Mouse (Mus musculus) right cerebral cortex, postnatal 4 days (tissue): ENCODE results near the gene Msto1.
"Not testable (repeated sequence)": the region's sequence is repeated elsewhere in the genome, so short reads cannot be mapped to it uniquely, and the experiment has no call there.

Experiments
- DNase-seq: peaks from one replicate; pipeline ENCODE4 v3.0.0-alpha.2; 2022

Msto1 gene

GRCm38 (mm10) chr3:88904803-88905202, 9.0 kb downstream of the Msto1 start:
- DNase-seq: no peak

- not testable (repeated sequence) for DNase-seq
Observed at GRCm38 (mm10) chr3:88893011-88893410, 20.8 kb downstream of the Msto1 start.

GRCm38 (mm10) chr3:88882536-88882935, 31.3 kb downstream of the Msto1 start:
- not testable (repeated sequence) for DNase-seq

GRCm38 (mm10) chr3:88868449-88868848, 45.4 kb downstream of the Msto1 start:
- not testable (repeated sequence) for DNase-seq

- not testable (repeated sequence) for DNase-seq
Observed at GRCm38 (mm10) chr3:88867177-88867576, 46.6 kb downstream of the Msto1 start.

GRCm38 (mm10) chr3:88866735-88867134, 47.1 kb downstream of the Msto1 start:
- not testable (repeated sequence) for DNase-seq

- no peak for DNase-seq
Observed at GRCm38 (mm10) chr3:88862129-88862528, 51.7 kb downstream of the Msto1 start.

- DNase-seq: no peak
Observed at GRCm38 (mm10) chr3:88855837-88856236, 58.0 kb downstream of the Msto1 start.
